Mouse (Mus musculus): ENCODE measurements around the gene Elobl.

- no peak for TF ChIP-seq CTCF (IDR thresholded peaks at IDR 0.05; ENCODE audit: low read depth)
- no peak for TF ChIP-seq EP300 (IDR thresholded peaks at IDR 0.05; ENCODE audit: low read depth)
These were observed 16.0 kb downstream of the Elobl start for GRCm38 (mm10) chr11:88950640-88951250.

Data from liver, postnatal 0 days (tissue).